Mouse (Mus musculus): ENCODE data around the gene Abraxas1. TPM values are rescaled to one million over a fixed set of nuclear protein-coding genes. Genes with fewer than 3 reads are reported as not detected.

The Abraxas1 gene
- polyA plus RNA-seq, 1 experiment from 2014 or later, result 22.7 TPM

GRCm38 (mm10) chr5:100835862-100836538, 15.2 kb upstream of the Abraxas1 start:
- ATAC-seq (ENCODE audit: insufficient read depth, low FRiP score, low TSS enrichment) (no peak), DNase-seq (ENCODE audit: low spot score) (no peak)
- Histone ChIP-seq H3K36me3 (ENCODE audit: control insufficient read depth, insufficient read depth, low read length) (no peaks in the 10 kb centered on the region), H3K9me3 (ENCODE audit: control insufficient read depth, low read length) (no peaks in the 10 kb centered on the region), H3K9ac (ENCODE audit: low read length) (no peak overlapping the region), H3K27me3 (ENCODE audit: control insufficient read depth, insufficient read depth, low read length) (no peaks in the 10 kb centered on the region), H3K4me3 (ENCODE audit: low read depth, low read length) (no peak overlapping the region), H3K4me2 (ENCODE audit: low read depth) (no peak overlapping the region), H3K4me1 (ENCODE audit: control insufficient read depth, insufficient read depth, low read length) (no peaks in the 10 kb centered on the region), H3K27ac (ENCODE audit: low read depth, low read length) (no peak overlapping the region)
- WGBS, result 82% methylated on average over 9 of the region's 9 CpGs

GRCm38 (mm10) chr5:100833841-100834240, 13.1 kb upstream of the Abraxas1 start:
- Histone ChIP-seq H3K4me1 (ENCODE audit: control insufficient read depth, insufficient read depth, low read length) (no peaks in the 10 kb centered on the region), H3K36me3 (ENCODE audit: control insufficient read depth, insufficient read depth, low read length) (no peaks in the 10 kb centered on the region), H3K27me3 (ENCODE audit: control insufficient read depth, insufficient read depth, low read length) (no peaks in the 10 kb centered on the region), H3K27ac (ENCODE audit: low read depth, low read length) (no peak overlapping the region), H3K9me3 (ENCODE audit: control insufficient read depth, low read length) (no peaks in the 10 kb centered on the region), H3K4me2 (ENCODE audit: low read depth) (no peak overlapping the region), H3K4me3 (ENCODE audit: low read depth, low read length) (no peak overlapping the region), H3K9ac (ENCODE audit: low read length) (no peak overlapping the region)
- WGBS, result 82% methylated on average over 2 of the region's 2 CpGs
- no peak for ATAC-seq (ENCODE audit: insufficient read depth, low FRiP score, low TSS enrichment)
- no peak for DNase-seq (ENCODE audit: low spot score)

GRCm38 (mm10) chr5:100832680-100833079, 11.9 kb upstream of the Abraxas1 start:
- Histone ChIP-seq H3K27ac (ENCODE audit: low read depth, low read length) (no peak overlapping the region), H3K9ac (ENCODE audit: low read length) (no peak overlapping the region), H3K4me1 (ENCODE audit: control insufficient read depth, insufficient read depth, low read length) (no peaks in the 10 kb centered on the region), H3K27me3 (ENCODE audit: control insufficient read depth, insufficient read depth, low read length) (no peaks in the 10 kb centered on the region), H3K4me3 (ENCODE audit: low read depth, low read length) (no peak overlapping the region), H3K4me2 (ENCODE audit: low read depth) (no peak overlapping the region), H3K36me3 (ENCODE audit: control insufficient read depth, insufficient read depth, low read length) (no peaks in the 10 kb centered on the region), H3K9me3 (ENCODE audit: control insufficient read depth, low read length) (no peaks in the 10 kb centered on the region)
- DNase-seq (ENCODE audit: low spot score) (no peak), ATAC-seq (ENCODE audit: insufficient read depth, low FRiP score, low TSS enrichment) (no peak)
- 92% methylated on average over 3 of the region's 3 CpGs for WGBS

GRCm38 (mm10) chr5:100828701-100829100, 7.9 kb upstream of the Abraxas1 start:
- no peaks in the 10 kb centered on the region for H3K9me3 ChIP-seq (ENCODE audit: control insufficient read depth, low read length)
- no peaks in the 10 kb centered on the region for H3K27me3 ChIP-seq (ENCODE audit: control insufficient read depth, insufficient read depth, low read length)
- H3K4me1 ChIP-seq (ENCODE audit: control insufficient read depth, insufficient read depth, low read length), result no peaks in the 10 kb centered on the region
- 79% methylated on average over 3 of the region's 3 CpGs for WGBS
- H3K9ac ChIP-seq (ENCODE audit: low read length), result no peak overlapping the region
- H3K4me3 ChIP-seq (ENCODE audit: low read depth, low read length), result no peak overlapping the region
- DNase-seq (ENCODE audit: low spot score) (no peak), ATAC-seq (ENCODE audit: insufficient read depth, low FRiP score, low TSS enrichment) (no peak)
- H3K4me2 ChIP-seq (ENCODE audit: low read depth), result no peak overlapping the region
- no peaks in the 10 kb centered on the region for H3K36me3 ChIP-seq (ENCODE audit: control insufficient read depth, insufficient read depth, low read length)
- H3K27ac ChIP-seq (ENCODE audit: low read depth, low read length), result no peak overlapping the region

DNA sequence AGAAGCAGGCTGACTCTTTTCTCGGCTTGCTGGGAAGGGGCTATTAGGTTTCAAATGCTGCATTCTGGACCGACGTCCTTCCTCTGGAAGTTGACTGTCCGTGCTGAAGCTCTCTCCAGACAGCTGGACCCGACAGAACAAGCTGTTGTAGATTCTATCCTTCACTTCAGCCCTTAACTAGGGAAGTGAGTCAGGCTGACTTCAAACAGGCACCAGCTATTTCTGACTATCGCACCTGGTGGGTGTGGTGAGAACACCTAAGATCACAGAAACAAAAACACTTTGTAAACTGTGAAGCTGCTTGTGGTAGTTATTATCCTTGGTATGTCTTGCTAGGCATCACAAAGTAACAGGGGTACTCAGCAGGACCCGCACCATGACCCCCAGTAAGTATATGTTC, 5.8 kb upstream of the Abraxas1 start:
- no peak for DNase-seq (ENCODE audit: low spot score)
- Histone ChIP-seq H3K9ac (ENCODE audit: low read length) (no peak overlapping the region), H3K4me1 (ENCODE audit: control insufficient read depth, insufficient read depth, low read length) (no peaks in the 10 kb centered on the region), H3K9me3 (ENCODE audit: control insufficient read depth, low read length) (no peaks in the 10 kb centered on the region), H3K36me3 (ENCODE audit: control insufficient read depth, insufficient read depth, low read length) (no peaks in the 10 kb centered on the region), H3K4me2 (ENCODE audit: low read depth) (no peak overlapping the region), H3K4me3 (ENCODE audit: low read depth, low read length) (no peak overlapping the region), H3K27me3 (ENCODE audit: control insufficient read depth, insufficient read depth, low read length) (no peaks in the 10 kb centered on the region), H3K27ac (ENCODE audit: low read depth, low read length) (no peak overlapping the region)
- ATAC-seq (ENCODE audit: insufficient read depth, low FRiP score, low TSS enrichment), result no peak
- WGBS, result 63% methylated on average over 7 of the region's 7 CpGs

DNA sequence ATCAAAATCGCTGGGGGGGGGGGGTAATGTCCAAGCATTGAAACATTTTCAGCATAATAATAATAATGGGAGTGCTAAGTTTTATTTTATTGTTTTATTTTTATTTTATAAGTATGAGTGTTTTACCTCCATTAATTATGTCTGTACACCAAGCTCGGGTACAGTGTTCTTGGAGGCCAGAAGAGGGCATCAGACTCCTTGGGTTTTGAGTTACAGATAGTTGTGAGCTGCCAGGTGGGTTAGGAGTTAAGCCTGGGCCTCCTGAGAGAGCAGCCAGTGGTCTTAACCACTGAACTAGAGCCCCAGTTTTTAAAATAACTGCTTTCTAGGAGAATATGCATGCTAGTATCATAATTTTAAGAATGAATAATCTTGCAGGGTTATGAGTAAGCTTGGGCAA, 5.2 kb upstream of the Abraxas1 start:
- Histone ChIP-seq H3K9me3 (ENCODE audit: control insufficient read depth, low read length) (no peaks in the 10 kb centered on the region), H3K27me3 (ENCODE audit: control insufficient read depth, insufficient read depth, low read length) (no peaks in the 10 kb centered on the region), H3K9ac (ENCODE audit: low read length) (no peak overlapping the region), H3K4me2 (ENCODE audit: low read depth) (no peak overlapping the region), H3K4me1 (ENCODE audit: control insufficient read depth, insufficient read depth, low read length) (no peaks in the 10 kb centered on the region), H3K27ac (ENCODE audit: low read depth, low read length) (no peak overlapping the region), H3K36me3 (ENCODE audit: control insufficient read depth, insufficient read depth, low read length) (no peaks in the 10 kb centered on the region), H3K4me3 (ENCODE audit: low read depth, low read length) (no peak overlapping the region)
- no peak for DNase-seq (ENCODE audit: low spot score)
- WGBS, result 31% methylated on average over 2 of the region's 2 CpGs
- ATAC-seq (ENCODE audit: insufficient read depth, low FRiP score, low TSS enrichment), result no peak

DNA sequence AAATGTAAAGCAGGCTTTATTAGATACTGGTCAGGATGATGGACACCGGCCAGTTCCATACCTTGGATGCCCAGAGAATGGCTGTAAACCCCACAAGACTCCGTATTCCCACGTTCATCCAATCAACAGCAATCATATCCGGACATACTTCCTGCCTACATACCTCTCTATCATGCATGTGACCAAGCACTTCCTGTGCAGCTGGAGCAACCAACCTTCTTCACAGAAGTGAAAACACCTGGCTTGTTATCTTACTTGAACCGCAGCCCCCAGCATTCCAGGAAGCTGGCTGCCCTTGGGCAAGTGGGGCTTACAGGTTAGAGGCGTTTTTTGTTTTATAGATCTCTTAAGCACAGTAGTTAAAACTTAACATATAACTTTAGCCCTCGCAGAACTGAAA, 2.1 kb upstream of the Abraxas1 start:
- no peak overlapping the region for H3K27ac ChIP-seq (ENCODE audit: low read depth, low read length)
- WGBS, result 87% methylated on average over 7 of the region's 7 CpGs
- H3K27me3 ChIP-seq (ENCODE audit: control insufficient read depth, insufficient read depth, low read length), result no peaks in the 10 kb centered on the region

DNA sequence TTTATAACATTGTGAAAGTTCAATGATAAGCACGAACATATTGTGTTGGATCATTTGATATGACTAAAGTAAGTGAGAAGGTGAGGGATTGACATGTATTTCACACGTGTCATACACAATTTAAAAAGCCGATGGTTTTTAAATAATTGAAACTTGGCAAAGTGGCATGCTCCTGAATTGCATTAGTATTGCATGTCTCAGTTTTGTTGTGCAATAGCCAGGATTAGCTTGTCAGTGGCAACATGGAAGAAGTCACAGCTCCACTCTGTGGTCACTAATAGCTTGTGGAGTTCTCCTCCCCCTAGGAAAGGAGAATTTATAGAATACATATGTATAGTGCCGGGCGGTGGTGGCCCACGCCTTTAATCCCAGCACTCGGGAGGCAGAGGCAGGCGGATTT, 610 bp upstream of the Abraxas1 start:
- Histone ChIP-seq H3K27me3 (ENCODE audit: control insufficient read depth, insufficient read depth, low read length) (no peaks in the 10 kb centered on the region), H3K4me3 (ENCODE audit: low read depth, low read length) (peak overlapping the region; percentile 79; the same call in 1 of the 2 replicates), H3K4me1 (ENCODE audit: control insufficient read depth, insufficient read depth, low read length) (peaks cover 3% of the 10 kb centered on the region; the same call in 1 of the 2 replicates), H3K9ac (ENCODE audit: low read length) (no peak overlapping the region), H3K27ac (ENCODE audit: low read depth, low read length) (no peak overlapping the region), H3K4me2 (ENCODE audit: low read depth) (peak overlapping the region; percentile 53), H3K36me3 (ENCODE audit: control insufficient read depth, insufficient read depth, low read length) (no peaks in the 10 kb centered on the region), H3K9me3 (ENCODE audit: control insufficient read depth, low read length) (no peaks in the 10 kb centered on the region)
- ATAC-seq (ENCODE audit: insufficient read depth, low FRiP score, low TSS enrichment) (no peak), DNase-seq (ENCODE audit: low spot score) (no peak)
- WGBS, result 84% methylated on average over 8 of the region's 8 CpGs

More for the DNA sequence above, 2.1 kb upstream of the Abraxas1 start:
- Histone ChIP-seq H3K36me3 (ENCODE audit: control insufficient read depth, insufficient read depth, low read length) (no peaks in the 10 kb centered on the region), H3K4me2 (ENCODE audit: low read depth) (no peak overlapping the region), H3K9ac (ENCODE audit: low read length) (no peak overlapping the region), H3K4me3 (ENCODE audit: low read depth, low read length) (no peak overlapping the region), H3K4me1 (ENCODE audit: control insufficient read depth, insufficient read depth, low read length) (peaks cover 3% of the 10 kb centered on the region; the same call in 1 of the 2 replicates), H3K9me3 (ENCODE audit: control insufficient read depth, low read length) (no peaks in the 10 kb centered on the region)
- DNase-seq (ENCODE audit: low spot score) (no peak), ATAC-seq (ENCODE audit: insufficient read depth, low FRiP score, low TSS enrichment) (no peak)

All from neural tube, embryonic 11.5 days (tissue).